Mouse (Mus musculus): Measurements from ENCODE around the gene Gm11127. TPM values are rescaled to one million over a fixed set of nuclear protein-coding genes. Genes with fewer than 3 reads are reported as not detected.
"Not testable (repeated sequence)": the region's sequence is repeated elsewhere in the genome, so short reads cannot be mapped to it uniquely, and the experiment has no call there.

Gene Gm11127
- polyA plus RNA-seq (2015; fragmentation: Nextera tagmentation; extraction: Ambion mirVana) = not detected in 2 replicates

- H3K4me1 ChIP-seq (ENCODE audit: insufficient read depth, low read depth, low read length); H3K27me3 ChIP-seq (replicated peaks; ENCODE audit: insufficient read depth, low read length); ATAC-seq; H3K4me3 ChIP-seq (ENCODE audit: low read depth, low read length); H3K4me2 ChIP-seq (replicated peaks; ENCODE audit: low read depth, low read length); H3K9ac ChIP-seq (replicated peaks; ENCODE audit: low read depth); H3K9me3 ChIP-seq (ENCODE audit: low read length); H3K27ac ChIP-seq (ENCODE audit: low read length); DNase-seq (ENCODE audit: low spot score); H3K36me3 ChIP-seq (ENCODE audit: insufficient read depth, low read length): not testable (repeated sequence)
- 45% methylated on average over 1 of the region's 1 CpGs for WGBS
These were observed at the start of gene Gm11127 for GRCm38 (mm10) chr17:36058362-36058761. Gm11127 (minus strand) TSS chr17:36058371.

DNA sequence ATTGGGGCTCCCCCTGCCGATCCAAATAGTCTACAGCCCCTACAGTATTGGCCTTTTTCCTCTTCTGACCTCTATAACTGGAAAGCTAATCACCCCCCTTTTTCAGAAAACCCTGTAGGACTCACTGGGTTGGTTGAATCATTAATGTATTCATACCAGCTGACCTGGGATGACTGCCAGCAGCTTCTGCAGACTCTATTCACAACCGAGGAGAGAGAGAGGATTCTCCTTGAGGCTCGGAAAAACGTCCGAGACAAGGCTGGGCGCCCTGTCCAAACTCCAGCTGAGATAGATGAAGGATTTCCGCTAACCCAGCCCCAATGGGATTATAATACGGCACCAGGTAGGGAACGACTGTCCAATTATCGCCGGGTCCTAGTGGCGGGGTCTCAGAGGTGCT lies 43.9 kb upstream of the Gm11127 start:
- not testable (repeated sequence) for H3K27ac ChIP-seq (ENCODE audit: low read length); H3K27me3 ChIP-seq (replicated peaks; ENCODE audit: insufficient read depth, low read length); H3K4me3 ChIP-seq (ENCODE audit: low read depth, low read length); H3K4me2 ChIP-seq (replicated peaks; ENCODE audit: low read depth, low read length); H3K9me3 ChIP-seq (ENCODE audit: low read length); H3K36me3 ChIP-seq (ENCODE audit: insufficient read depth, low read length); H3K9ac ChIP-seq (replicated peaks; ENCODE audit: low read depth); DNase-seq (ENCODE audit: low spot score); ATAC-seq; H3K4me1 ChIP-seq (ENCODE audit: insufficient read depth, low read depth, low read length)
- WGBS = 80% methylated on average over 11 of the region's 12 CpGs

GRCm38 (mm10) chr17:36099603-36100002 lies 41.4 kb upstream of the Gm11127 start:
- not testable (repeated sequence) for ATAC-seq; H3K4me1 ChIP-seq (ENCODE audit: insufficient read depth, low read depth, low read length); H3K9me3 ChIP-seq (ENCODE audit: low read length); H3K36me3 ChIP-seq (ENCODE audit: insufficient read depth, low read length); H3K4me3 ChIP-seq (ENCODE audit: low read depth, low read length); H3K27ac ChIP-seq (ENCODE audit: low read length); H3K27me3 ChIP-seq (replicated peaks; ENCODE audit: insufficient read depth, low read length); H3K4me2 ChIP-seq (replicated peaks; ENCODE audit: low read depth, low read length); DNase-seq (ENCODE audit: low spot score); H3K9ac ChIP-seq (replicated peaks; ENCODE audit: low read depth)
- WGBS = 66% methylated on average over 2 of the region's 2 CpGs

- no peak for ATAC-seq
- no peak overlapping the region for H3K4me3 ChIP-seq (ENCODE audit: low read depth, low read length)
- no peak overlapping the region for H3K4me2 ChIP-seq (replicated peaks; ENCODE audit: low read depth, low read length)
- TF ChIP-seq EP300 (IDR thresholded peaks at IDR 0.05) (no peak), CTCF (IDR thresholded peaks at IDR 0.05) (no peak)
- H3K9ac ChIP-seq (replicated peaks; ENCODE audit: low read depth) = no peak overlapping the region
- H3K27ac ChIP-seq (ENCODE audit: low read length) = no peak overlapping the region
- DNase-seq (ENCODE audit: low spot score) = no peak
- H3K36me3 ChIP-seq (ENCODE audit: insufficient read depth, low read length) = no peaks in the 10 kb centered on the region
- WGBS = 17% methylated on average over 3 of the region's 3 CpGs
- H3K27me3 ChIP-seq (replicated peaks; ENCODE audit: insufficient read depth, low read length) = no peaks in the 10 kb centered on the region
- H3K9me3 ChIP-seq (ENCODE audit: low read length) = no peaks in the 10 kb centered on the region
- H3K4me1 ChIP-seq (ENCODE audit: insufficient read depth, low read depth, low read length) = no peaks in the 10 kb centered on the region
These were observed 35.8 kb upstream of the Gm11127 start for GRCm38 (mm10) chr17:36093936-36094335.

- H3K4me2 ChIP-seq (replicated peaks; ENCODE audit: low read depth, low read length); H3K9ac ChIP-seq (replicated peaks; ENCODE audit: low read depth); H3K27me3 ChIP-seq (replicated peaks; ENCODE audit: insufficient read depth, low read length); H3K9me3 ChIP-seq (ENCODE audit: low read length); DNase-seq (ENCODE audit: low spot score); H3K4me3 ChIP-seq (ENCODE audit: low read depth, low read length); H3K27ac ChIP-seq (ENCODE audit: low read length); ATAC-seq; H3K36me3 ChIP-seq (ENCODE audit: insufficient read depth, low read length); H3K4me1 ChIP-seq (ENCODE audit: insufficient read depth, low read depth, low read length): not testable (repeated sequence)
These were observed 34.3 kb upstream of the Gm11127 start for GRCm38 (mm10) chr17:36092520-36092919.

- not testable (repeated sequence) for H3K27me3 ChIP-seq (replicated peaks; ENCODE audit: insufficient read depth, low read length); H3K9me3 ChIP-seq (ENCODE audit: low read length); H3K4me1 ChIP-seq (ENCODE audit: insufficient read depth, low read depth, low read length); H3K4me2 ChIP-seq (replicated peaks; ENCODE audit: low read depth, low read length); H3K36me3 ChIP-seq (ENCODE audit: insufficient read depth, low read length); H3K4me3 ChIP-seq (ENCODE audit: low read depth, low read length); H3K9ac ChIP-seq (replicated peaks; ENCODE audit: low read depth); ATAC-seq; H3K27ac ChIP-seq (ENCODE audit: low read length); DNase-seq (ENCODE audit: low spot score)
- WGBS = no CpG with 5 or more reads among the region's 2 CpGs
These were observed 33.8 kb upstream of the Gm11127 start for GRCm38 (mm10) chr17:36091933-36092332.

- not testable (repeated sequence) for H3K27me3 ChIP-seq (replicated peaks; ENCODE audit: insufficient read depth, low read length); H3K9ac ChIP-seq (replicated peaks; ENCODE audit: low read depth); H3K4me3 ChIP-seq (ENCODE audit: low read depth, low read length); H3K36me3 ChIP-seq (ENCODE audit: insufficient read depth, low read length); H3K9me3 ChIP-seq (ENCODE audit: low read length); DNase-seq (ENCODE audit: low spot score); H3K27ac ChIP-seq (ENCODE audit: low read length); ATAC-seq; H3K4me2 ChIP-seq (replicated peaks; ENCODE audit: low read depth, low read length); H3K4me1 ChIP-seq (ENCODE audit: insufficient read depth, low read depth, low read length)
- WGBS = 36% methylated on average over 1 of the region's 1 CpGs
These were observed 27.8 kb upstream of the Gm11127 start for GRCm38 (mm10) chr17:36085976-36086375.

Measured in lung, postnatal 0 days (tissue).